In genomic region chr12:78794236-78794635, GRCm38 (mm10) we compare ENCODE assay signal across 13 mouse cellular contexts. TPM values are rescaled to one million over a fixed set of nuclear protein-coding genes. Genes with fewer than 3 reads are reported as not detected.
A peak's percentile ranks its signal among the peaks of the same experiment; 100 is the strongest.
DNase-seq lines count a peak whose midpoint lies in the region; ATAC-seq and TF ChIP-seq lines count a peak whose summit lies in the region.
"Had no signal": no experiment of that assay in that cellular context is flagged by ENCODE, and none has a peak within 500 bp of the region (broad histone marks: within the 10 kb centered on the region; RNA-seq: fewer than 3 reads in every experiment).

No protein-coding gene starts in this region.

- DNase-seq in forebrain, embryonic 14.5 days (ENCODE audit: low spot score): peak; percentile 45
- no peak for DNase-seq in kidney, adult 11 months
- DNase-seq in MN1 (ENCODE audit: low spot score): peak; percentile 58
- peak; percentile 79 for DNase-seq in kidney, postnatal 0 days (ENCODE audit: low spot score)
- no peak for DNase-seq in right cerebral cortex, postnatal 4 days
- DNase-seq in cerebellum, postnatal 14 days: no peak
- DNase-seq: cerebellum, adult 8-10 months; retina, postnatal 1 day; thymus, postnatal 14 days had no signal

- no peak for ATAC-seq in forebrain, embryonic 14.5 days
- no peak for ATAC-seq in forebrain, embryonic 15.5 days (replicated peaks)
- peak; percentile 60; the same call in 1 of the 2 replicates for ATAC-seq in kidney, embryonic 15.5 days (replicated peaks; ENCODE audit: low FRiP score)
- ATAC-seq in kidney, postnatal 0 days (replicated peaks; ENCODE audit: low FRiP score, low read depth): 0 out of 2 replicates have a peak, but pooled peaks have one; percentile 73

- H3K27ac ChIP-seq in forebrain, embryonic 14.5 days (ENCODE audit: low read depth, low read length): no peak overlapping the region
- H3K27ac ChIP-seq in forebrain, embryonic 15.5 days (replicated peaks): no peak overlapping the region
- no peak overlapping the region for H3K27ac ChIP-seq in kidney, embryonic 15.5 days
- H3K27ac ChIP-seq in kidney, postnatal 0 days: 0 out of 2 replicates have a peak overlapping the region, but pooled peaks have one; percentile 5
- H3K27ac ChIP-seq: limb, embryonic 12.5 days; neural tube, embryonic 12.5 days had no signal

- H3K9me3 ChIP-seq in forebrain, embryonic 14.5 days (replicated peaks; ENCODE audit: control insufficient read depth, low read length): no peaks in the 10 kb centered on the region
- no peaks in the 10 kb centered on the region for H3K9me3 ChIP-seq in forebrain, embryonic 15.5 days
- H3K9me3 ChIP-seq in kidney, embryonic 15.5 days (replicated peaks): no peaks in the 10 kb centered on the region
- no peaks in the 10 kb centered on the region for H3K9me3 ChIP-seq in kidney, postnatal 0 days (replicated peaks; ENCODE audit: low read length)
- H3K9me3 ChIP-seq: limb, embryonic 12.5 days; neural tube, embryonic 12.5 days had no signal

- no peak overlapping the region for H3K4me2 ChIP-seq in forebrain, embryonic 14.5 days (ENCODE audit: low read length)
- no peak overlapping the region for H3K4me2 ChIP-seq in forebrain, embryonic 15.5 days (replicated peaks)
- no peak overlapping the region for H3K4me2 ChIP-seq in kidney, embryonic 15.5 days
- H3K4me2 ChIP-seq in kidney, postnatal 0 days (ENCODE audit: low read length): no peak overlapping the region
- H3K4me2 ChIP-seq: limb, embryonic 12.5 days; neural tube, embryonic 12.5 days had no signal

- H3K4me3 ChIP-seq in forebrain, embryonic 14.5 days (ENCODE audit: low read depth, low read length): no peak overlapping the region
- no peak overlapping the region for H3K4me3 ChIP-seq in forebrain, embryonic 15.5 days
- H3K4me3 ChIP-seq in kidney, embryonic 15.5 days (replicated peaks): no peak overlapping the region
- H3K4me3 ChIP-seq in kidney, postnatal 0 days (replicated peaks; ENCODE audit: low read depth, low read length): no peak overlapping the region
- H3K4me3 ChIP-seq: limb, embryonic 12.5 days; neural tube, embryonic 12.5 days had no signal

- H3K36me3 ChIP-seq in forebrain, embryonic 14.5 days (ENCODE audit: control insufficient read depth, insufficient read depth, low read length): 0 out of 2 replicates have a peak, but pooled peaks cover 4% of the 10 kb centered on the region
- H3K36me3 ChIP-seq in forebrain, embryonic 15.5 days: no peaks in the 10 kb centered on the region
- peaks cover 18% of the 10 kb centered on the region for H3K36me3 ChIP-seq in kidney, embryonic 15.5 days
- H3K36me3 ChIP-seq in kidney, postnatal 0 days (ENCODE audit: insufficient read depth, low read length): 0 out of 2 replicates have a peak, but pooled peaks cover 5% of the 10 kb centered on the region

- WGBS in forebrain, embryonic 14.5 days: 14% methylated on average over 1 of the region's 1 CpGs
- WGBS in forebrain, embryonic 15.5 days: 6% methylated on average over 1 of the region's 1 CpGs
- WGBS in kidney, embryonic 15.5 days: 12% methylated on average over 1 of the region's 1 CpGs
- WGBS in kidney, postnatal 0 days: 9% methylated on average over 1 of the region's 1 CpGs

- TF ChIP-seq CTCF in kidney, postnatal 0 days (IDR thresholded peaks at IDR 0.05; ENCODE audit: low read depth): no peak

- no peaks in the 10 kb centered on the region for H3K27me3 ChIP-seq in forebrain, embryonic 14.5 days (replicated peaks; ENCODE audit: control insufficient read depth, insufficient read depth, low read length)
- H3K27me3 ChIP-seq in forebrain, embryonic 15.5 days: no peaks in the 10 kb centered on the region
- H3K27me3 ChIP-seq in kidney, embryonic 15.5 days: no peaks in the 10 kb centered on the region
- H3K27me3 ChIP-seq in kidney, postnatal 0 days (ENCODE audit: insufficient read depth, low read length): no peaks in the 10 kb centered on the region
- H3K27me3 ChIP-seq: limb, embryonic 12.5 days; neural tube, embryonic 12.5 days had no signal

- H3K9ac ChIP-seq in forebrain, embryonic 14.5 days (ENCODE audit: low read length): no peak overlapping the region
- H3K9ac ChIP-seq in forebrain, embryonic 15.5 days (replicated peaks): no peak overlapping the region
- H3K9ac ChIP-seq in kidney, embryonic 15.5 days: no peak overlapping the region
- no peak overlapping the region for H3K9ac ChIP-seq in kidney, postnatal 0 days (ENCODE audit: low read depth, low read length)
- H3K9ac ChIP-seq: limb, embryonic 12.5 days; neural tube, embryonic 12.5 days had no signal

- H3K4me1 ChIP-seq in forebrain, embryonic 14.5 days (ENCODE audit: control insufficient read depth, insufficient read depth, low read length): no peaks in the 10 kb centered on the region; the same call in 1 of the 2 replicates
- H3K4me1 ChIP-seq in forebrain, embryonic 15.5 days: 0 out of 2 replicates have a peak, but pooled peaks cover 3% of the 10 kb centered on the region
- 0 out of 2 replicates have a peak, but pooled peaks cover 2% of the 10 kb centered on the region for H3K4me1 ChIP-seq in kidney, embryonic 15.5 days
- 0 out of 2 replicates have a peak, but pooled peaks cover 3% of the 10 kb centered on the region for H3K4me1 ChIP-seq in kidney, postnatal 0 days (replicated peaks; ENCODE audit: insufficient read depth, low read length)
- H3K4me1 ChIP-seq: limb, embryonic 12.5 days; neural tube, embryonic 12.5 days had no signal

RNA-seq across cellular contexts. Expression of gene Mpp5, which starts 45.5 kb away (rescaled TPM):
- polyA plus RNA-seq in forebrain, embryonic 14.5 days (2014; fragmentation: Nextera tagmentation; extraction: Ambion mirVana): 12.1 and 16.1 TPM in 2 replicates
- 16.9 and 17.4 TPM in 2 replicates for polyA plus RNA-seq in forebrain, embryonic 15.5 days (2015; fragmentation: Nextera tagmentation; extraction: Ambion mirVana)
- 22.2 and 26.4 TPM in 2 replicates for polyA plus RNA-seq in kidney, embryonic 15.5 days (2015; fragmentation: Nextera tagmentation; extraction: Ambion mirVana)
- 28.5 and 31.6 TPM in 2 replicates for polyA plus RNA-seq in kidney, postnatal 0 days (2015; fragmentation: Nextera tagmentation; extraction: Ambion mirVana)

Comparison
In these comparisons a context has a peak if more than half of its experiments do, and no peak if none do; other contexts are left out.
1. DNase-seq: peak in forebrain, embryonic 14.5 days (single experiment), MN1 (single experiment) and kidney, postnatal 0 days (single experiment); none in kidney, adult 11 months (single experiment), right cerebral cortex, postnatal 4 days (single experiment) and cerebellum, postnatal 14 days (0 of 2).
2. ATAC-seq: peak in kidney, embryonic 15.5 days (single experiment) and kidney, postnatal 0 days (single experiment); none in forebrain, embryonic 14.5 days (single experiment) and forebrain, embryonic 15.5 days (single experiment).